Mouse (Mus musculus) limb, embryonic 13.5 days (tissue): ENCODE measurements at regions not wholly inside any gene's neighbourhood (a gene's known extent, or its start where the extent isn't known, plus 50 kb on each side); places are given as distances from the start of the nearest gene placed in this dataset.

Experiments
- ATAC-seq: fragments of 200-750 bp; cut with Nextera tagmentation; 2 replicates; pipeline ENCODE4 v1.8.0; 2017; ENCODE audit warnings: low read depth, moderate number of reproducible peaks, moderate TSS enrichment; ENCODE audit not compliant: low FRiP score
- H3K27ac ChIP-seq: fragments of 300-500 bp; sonication (generic); 2 replicates; pipeline ENCODE4 v1.5.1; 2015; ENCODE audit warnings: inconsistent platforms, mild to moderate bottlenecking, moderate library complexity
- H3K27me3 ChIP-seq: fragments of 300-500 bp; sonication (generic); 2 replicates; pipeline ENCODE4 v1.6.1; 2015; ENCODE audit warnings: mild to moderate bottlenecking, inconsistent platforms
- H3K36me3 ChIP-seq: fragments of 300-500 bp; sonication (generic); 2 replicates; pipeline ENCODE4 v1.6.1; 2015; ENCODE audit warnings: inconsistent platforms, mild to moderate bottlenecking, moderate library complexity
- H3K4me1 ChIP-seq: fragments of 300-500 bp; sonication (generic); 2 replicates; pipeline ENCODE4 v1.6.1; 2015; ENCODE audit warnings: inconsistent platforms
- H3K4me2 ChIP-seq: fragments of 300-500 bp; sonication (generic); replicated peaks from 2 replicates; pipeline ENCODE4 v1.6.1; 2015; ENCODE audit warnings: inconsistent platforms, mild to moderate bottlenecking, moderate library complexity
- H3K4me3 ChIP-seq: fragments of 300-500 bp; sonication (generic); 2 replicates; pipeline ENCODE4 v1.5.1; 2015; ENCODE audit warnings: moderate library complexity, mild to moderate bottlenecking, inconsistent platforms
- H3K9ac ChIP-seq: fragments of 300-500 bp; sonication (generic); 2 replicates; pipeline ENCODE4 v1.6.1; 2015; ENCODE audit warnings: mild to moderate bottlenecking, inconsistent platforms
- H3K9me3 ChIP-seq: fragments of 300-500 bp; sonication (generic); 2 replicates; pipeline ENCODE4 v1.6.1; 2016; ENCODE audit warnings: inconsistent platforms
- WGBS: fragments of 180-500 bp; shearing (Covaris S2); methylation state at CpG from one replicate; pipeline ENCODE4 v1.1.7; 2015; 5-methylcytosine and 5-hydroxymethylcytosine counted together

DNA sequence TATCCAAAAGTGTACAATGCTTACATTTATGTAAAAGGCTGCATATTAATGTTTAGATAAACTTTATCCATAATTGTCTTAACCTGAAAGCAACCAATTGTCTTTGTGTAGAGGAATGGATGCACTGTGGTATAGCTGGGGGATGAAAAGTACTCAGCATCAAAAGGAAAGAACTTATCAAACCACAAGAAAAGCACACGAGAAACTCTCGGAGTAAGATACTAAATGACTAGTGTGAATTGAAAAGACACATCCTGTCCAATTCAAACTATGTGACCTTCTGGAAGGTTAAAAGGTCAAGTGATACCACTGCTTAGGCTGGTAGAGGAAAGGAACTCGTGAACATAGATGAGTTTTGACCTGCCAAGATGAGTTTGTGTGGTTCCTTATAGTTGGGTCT is 192.2 kb upstream of the Tbl1xr1 start:
- WGBS, result 84% methylated on average over 3 of the region's 3 CpGs
- Histone ChIP-seq H3K27me3 (no peaks in the 10 kb centered on the region), H3K4me2 (no peak overlapping the region)

DNA sequence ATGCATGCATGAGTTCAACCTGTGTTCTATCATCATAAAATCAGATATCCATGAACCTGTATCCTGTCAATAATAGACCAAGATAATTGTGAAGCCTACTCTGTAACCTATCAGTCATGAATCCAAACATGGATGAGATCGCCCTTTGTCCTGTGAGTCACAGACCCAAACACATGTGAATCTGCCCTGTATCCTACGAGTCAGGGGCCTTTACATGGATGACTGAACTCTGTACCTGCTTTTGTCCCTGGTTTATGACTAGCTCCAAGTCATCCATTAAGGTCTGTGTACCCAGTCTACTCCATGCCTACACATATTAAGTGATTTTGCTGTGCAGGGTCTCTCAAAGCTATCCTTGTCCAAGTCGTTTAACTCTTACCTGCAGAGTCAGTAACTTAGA is 187.7 kb upstream of the Tbl1xr1 start:
- Histone ChIP-seq H3K27ac (no peak overlapping the region), H3K36me3 (no peaks in the 10 kb centered on the region), H3K27me3 (no peaks in the 10 kb centered on the region), H3K4me2 (no peak overlapping the region), H3K9ac (no peak overlapping the region), H3K4me3 (no peak overlapping the region), H3K4me1 (peaks cover 8% of the 10 kb centered on the region; the same call in 1 of the 2 replicates), H3K9me3 (no peaks in the 10 kb centered on the region)
- WGBS, result 92% methylated on average over 3 of the region's 3 CpGs
- no peak for ATAC-seq

More for the DNA sequence above, 192.2 kb upstream of the Tbl1xr1 start:
- Histone ChIP-seq H3K4me3 (no peak overlapping the region), H3K9ac (no peak overlapping the region), H3K4me1 (no peaks in the 10 kb centered on the region), H3K36me3 (no peaks in the 10 kb centered on the region), H3K27ac (no peak overlapping the region), H3K9me3 (no peaks in the 10 kb centered on the region)
- ATAC-seq, result no peak

- whole genome bisulfite sequencing, result 28% methylated on average over 7 of the region's 7 CpGs
- peaks cover 8% of the 10 kb centered on the region; the same call in 1 of the 2 replicates for H3K4me1 ChIP-seq
- no peak overlapping the region for H3K9ac ChIP-seq
- no peaks in the 10 kb centered on the region for H3K36me3 ChIP-seq
- H3K4me3 ChIP-seq, result no peak overlapping the region
- no peaks in the 10 kb centered on the region for H3K9me3 ChIP-seq
- no peak overlapping the region for H3K27ac ChIP-seq
- H3K4me2 ChIP-seq, result no peak overlapping the region
- ATAC-seq, result no peak
- no peaks in the 10 kb centered on the region for H3K27me3 ChIP-seq
Observed at GRCm38 (mm10) chr3:21891819-21892480, 184.5 kb upstream of the Tbl1xr1 start.

GRCm38 (mm10) chr3:21892864-21893404 is 183.5 kb upstream of the Tbl1xr1 start:
- Histone ChIP-seq H3K27me3 (no peaks in the 10 kb centered on the region), H3K9me3 (no peaks in the 10 kb centered on the region), H3K27ac (no peak overlapping the region), H3K36me3 (no peaks in the 10 kb centered on the region), H3K4me3 (no peak overlapping the region), H3K4me1 (peaks cover 8% of the 10 kb centered on the region; the same call in 1 of the 2 replicates), H3K9ac (no peak overlapping the region), H3K4me2 (no peak overlapping the region)
- 35% methylated on average over 8 of the region's 8 CpGs for WGBS
- no peak for ATAC-seq

DNA sequence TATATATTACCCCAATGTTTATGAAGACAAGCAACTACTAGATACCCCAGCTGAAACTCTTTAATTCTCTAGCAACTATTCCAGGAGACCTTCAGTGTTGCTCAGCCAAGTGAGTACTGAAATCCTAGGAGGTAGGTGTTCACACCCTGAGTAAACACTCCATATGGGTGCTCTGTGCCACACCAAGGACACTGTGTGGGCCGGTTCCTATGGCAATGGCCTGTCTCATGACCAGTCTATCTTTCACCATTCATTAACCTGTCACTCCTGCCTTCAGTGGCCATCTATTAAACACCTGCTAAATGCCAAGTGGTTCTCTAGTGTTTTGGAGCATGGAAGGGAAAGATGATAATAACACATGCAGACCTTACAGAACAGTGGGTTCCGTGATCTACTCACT is 180.9 kb upstream of the Tbl1xr1 start:
- Histone ChIP-seq H3K4me3 (no peak overlapping the region), H3K9ac (no peak overlapping the region), H3K9me3 (no peaks in the 10 kb centered on the region), H3K4me1 (peaks cover 8% of the 10 kb centered on the region; the same call in 1 of the 2 replicates), H3K27ac (no peak overlapping the region), H3K4me2 (no peak overlapping the region), H3K27me3 (no peaks in the 10 kb centered on the region), H3K36me3 (no peaks in the 10 kb centered on the region)
- WGBS, result 87% methylated on average over 2 of the region's 2 CpGs
- no peak for ATAC-seq

DNA sequence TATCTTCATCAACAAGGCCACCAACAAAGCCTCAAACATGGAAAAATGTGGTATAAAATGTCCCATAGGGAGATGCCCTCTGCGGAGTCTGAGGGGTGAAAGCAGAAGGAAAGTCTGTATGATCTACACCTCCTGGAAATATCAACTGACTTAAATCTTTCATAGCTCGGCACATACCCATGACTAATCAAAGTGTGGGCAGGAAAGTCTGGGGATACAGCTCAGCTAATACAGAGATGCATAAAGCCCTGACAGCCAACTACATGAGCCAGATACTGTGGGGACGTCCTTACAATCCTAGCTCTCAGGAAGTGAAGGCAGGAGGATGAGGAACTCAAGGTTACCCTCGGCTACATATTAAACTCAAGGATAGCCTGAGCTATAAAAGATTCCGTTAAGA is 178.2 kb upstream of the Tbl1xr1 start:
- 70% methylated on average over 5 of the region's 5 CpGs for WGBS
- Histone ChIP-seq H3K4me2 (no peak overlapping the region), H3K27me3 (no peaks in the 10 kb centered on the region), H3K9ac (no peak overlapping the region), H3K4me1 (no peaks in the 10 kb centered on the region), H3K4me3 (no peak overlapping the region), H3K36me3 (no peaks in the 10 kb centered on the region), H3K27ac (no peak overlapping the region), H3K9me3 (no peaks in the 10 kb centered on the region)
- no peak for ATAC-seq

GRCm38 (mm10) chr3:21905384-21906073 is 170.9 kb upstream of the Tbl1xr1 start:
- no peak overlapping the region for H3K27ac ChIP-seq
- no peak for ATAC-seq
- H3K4me3 ChIP-seq, result no peak overlapping the region
- H3K9me3 ChIP-seq, result no peaks in the 10 kb centered on the region
- no peak overlapping the region for H3K4me2 ChIP-seq
- H3K27me3 ChIP-seq, result no peaks in the 10 kb centered on the region
- no peak overlapping the region for H3K9ac ChIP-seq
- no peaks in the 10 kb centered on the region for H3K36me3 ChIP-seq
- WGBS, result 63% methylated on average over 2 of the region's 2 CpGs
- no peaks in the 10 kb centered on the region for H3K4me1 ChIP-seq

DNA sequence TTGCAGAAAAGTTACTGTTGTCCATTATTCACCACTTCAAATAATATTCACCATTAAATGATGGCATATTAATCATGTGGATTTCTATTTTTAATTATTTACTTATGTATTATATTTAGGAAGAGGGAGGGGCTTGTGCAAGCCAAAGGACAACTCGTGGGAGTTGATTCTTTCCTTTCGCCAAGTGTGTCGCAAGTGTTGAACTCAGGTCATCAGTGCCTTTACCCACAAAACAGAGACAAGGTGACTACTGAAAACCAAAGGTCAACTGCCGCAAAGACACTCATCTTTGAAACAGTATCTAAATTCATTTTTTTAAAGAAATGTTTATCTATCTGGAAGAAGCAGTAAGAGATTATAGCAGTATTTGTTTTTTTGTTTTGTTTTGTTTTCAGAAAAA is 167.6 kb upstream of the Tbl1xr1 start:
- H3K9ac ChIP-seq, result no peak overlapping the region
- H3K4me3 ChIP-seq, result no peak overlapping the region
- no peaks in the 10 kb centered on the region for H3K9me3 ChIP-seq
- H3K27ac ChIP-seq, result no peak overlapping the region
- WGBS, result 94% methylated on average over 4 of the region's 4 CpGs
- no peaks in the 10 kb centered on the region for H3K4me1 ChIP-seq
- ATAC-seq, result no peak
- no peaks in the 10 kb centered on the region for H3K36me3 ChIP-seq
- H3K27me3 ChIP-seq, result no peaks in the 10 kb centered on the region
- H3K4me2 ChIP-seq, result no peak overlapping the region

- no peaks in the 10 kb centered on the region for H3K36me3 ChIP-seq
- no peak overlapping the region for H3K4me3 ChIP-seq
- no peak overlapping the region for H3K9ac ChIP-seq
- H3K4me2 ChIP-seq, result no peak overlapping the region
- H3K9me3 ChIP-seq, result 0 out of 2 replicates have a peak, but pooled peaks cover 2% of the 10 kb centered on the region
- 72% methylated on average over 1 of the region's 1 CpGs for WGBS
- H3K27me3 ChIP-seq, result no peaks in the 10 kb centered on the region
- no peak for ATAC-seq
- H3K4me1 ChIP-seq, result no peaks in the 10 kb centered on the region
- H3K27ac ChIP-seq, result no peak overlapping the region
Observed at GRCm38 (mm10) chr3:21910080-21910479, 166.4 kb upstream of the Tbl1xr1 start.

GRCm38 (mm10) chr3:21911071-21911470 is 165.4 kb upstream of the Tbl1xr1 start:
- no peak for ATAC-seq
- Histone ChIP-seq H3K4me2 (no peak overlapping the region), H3K27me3 (no peaks in the 10 kb centered on the region), H3K27ac (no peak overlapping the region), H3K36me3 (no peaks in the 10 kb centered on the region), H3K9me3 (0 out of 2 replicates have a peak, but pooled peaks cover 5% of the 10 kb centered on the region), H3K4me1 (no peaks in the 10 kb centered on the region), H3K9ac (no peak overlapping the region), H3K4me3 (no peak overlapping the region)

DNA sequence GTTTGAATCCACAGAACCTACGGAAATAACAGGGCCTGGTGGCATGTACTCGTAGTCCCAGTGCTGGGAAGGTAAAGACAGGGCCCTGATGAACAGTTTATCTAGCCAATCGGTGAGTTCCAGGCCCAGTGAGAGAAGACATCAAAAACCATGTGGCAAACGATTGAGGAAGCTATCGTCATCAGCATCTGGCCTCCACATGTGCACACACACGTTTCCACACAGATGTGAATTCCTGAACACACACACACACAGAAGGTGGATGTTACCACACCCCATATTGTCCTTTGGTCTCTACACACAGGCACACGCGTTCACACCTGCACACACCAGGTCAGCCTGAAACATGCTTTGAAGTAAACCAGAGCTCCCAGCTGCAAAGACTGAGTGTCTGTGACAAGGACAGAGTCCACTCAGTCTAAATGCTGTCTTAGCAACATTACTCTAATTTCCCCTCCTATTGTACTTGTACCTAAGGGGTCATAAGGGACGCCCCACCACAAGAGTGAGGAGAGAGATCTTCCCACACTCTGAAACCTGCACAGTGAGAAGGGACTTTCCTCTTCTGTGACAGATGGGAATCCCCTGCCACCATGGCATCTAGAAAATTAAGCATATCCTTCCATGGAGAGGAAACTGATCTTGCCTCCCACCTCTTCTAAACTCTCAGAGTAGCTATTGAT is 159.1 kb upstream of the Tbl1xr1 start:
- WGBS, result 56% methylated on average over 9 of the region's 9 CpGs
- Histone ChIP-seq H3K4me2 (no peak overlapping the region), H3K9ac (no peak overlapping the region), H3K27ac (no peak overlapping the region), H3K36me3 (no peaks in the 10 kb centered on the region), H3K27me3 (no peaks in the 10 kb centered on the region), H3K4me3 (no peak overlapping the region), H3K9me3 (0 out of 2 replicates have a peak, but pooled peaks cover 5% of the 10 kb centered on the region), H3K4me1 (no peaks in the 10 kb centered on the region)
- ATAC-seq, result no peak

DNA sequence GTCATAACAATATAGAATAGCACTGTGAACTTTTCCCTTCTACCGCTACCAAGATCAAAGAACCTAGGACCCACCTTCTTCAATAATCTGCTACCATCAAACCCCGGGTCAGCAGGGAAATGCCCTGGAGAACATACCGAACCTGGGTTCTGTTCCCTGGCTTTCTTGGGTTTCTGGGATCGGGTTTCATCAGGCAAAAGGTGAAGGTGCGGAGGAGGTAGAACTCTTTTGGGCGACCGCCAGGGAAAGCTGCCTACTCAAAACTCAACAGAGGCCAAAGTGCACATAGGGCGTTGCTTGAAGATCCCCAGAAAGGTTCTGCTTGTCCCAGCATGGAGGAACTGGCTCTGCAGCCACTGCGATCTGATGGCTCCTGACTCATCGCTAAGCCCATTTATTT is 158.0 kb upstream of the Tbl1xr1 start:
- Histone ChIP-seq H3K9me3 (0 out of 2 replicates have a peak, but pooled peaks cover 5% of the 10 kb centered on the region), H3K4me3 (no peak overlapping the region), H3K4me2 (no peak overlapping the region), H3K27me3 (no peaks in the 10 kb centered on the region), H3K9ac (no peak overlapping the region), H3K36me3 (no peaks in the 10 kb centered on the region), H3K4me1 (no peaks in the 10 kb centered on the region), H3K27ac (no peak overlapping the region)
- no peak for ATAC-seq
- 89% methylated on average over 10 of the region's 10 CpGs for WGBS
